Mouse (Mus musculus) myocyte (in vitro differentiated cells): ENCODE data around the gene Ino80d.

Source experiments
- E2F4 ChIP-seq: IDR thresholded peaks from one replicate; pipeline ENCODE4 v1.6.1; 2011; ENCODE audit warnings: mild to moderate bottlenecking, control low read depth, moderate library complexity; ENCODE audit not compliant: insufficient read depth
- MAX ChIP-seq: IDR thresholded peaks from one replicate; pipeline ENCODE4 v1.6.1; 2011; ENCODE audit warnings: low read depth, mild to moderate bottlenecking, control low read depth
- MYOG ChIP-seq, 3 experiments: IDR thresholded peaks; one replicate each; pipeline ENCODE4 v1.6.1; 2011; ENCODE audit warnings: control low read depth in 2 of 3, low read depth in 2 of 3, mild to moderate bottlenecking in 2 of 3; ENCODE audit not compliant: insufficient read length in 2 of 3, control insufficient read depth in 1 of 3, insufficient read depth in 1 of 3
- POLR2A ChIP-seq: IDR thresholded peaks from one replicate; pipeline ENCODE4 v1.6.1; 2011; ENCODE audit warnings: low read depth, mild to moderate bottlenecking, control low read depth, moderate library complexity; ENCODE audit not compliant: insufficient read length
- POLR2AphosphoS2 ChIP-seq: IDR thresholded peaks from one replicate; pipeline ENCODE4 v1.6.1; 2011; ENCODE audit warnings: low read depth, control low read depth; ENCODE audit not compliant: insufficient read length
- REST ChIP-seq: IDR thresholded peaks from one replicate; pipeline ENCODE4 v1.6.1; 2011; ENCODE audit warnings: mild to moderate bottlenecking, control low read depth, moderate library complexity; ENCODE audit not compliant: insufficient read depth, insufficient read length
- SRF ChIP-seq: IDR thresholded peaks from one replicate; pipeline ENCODE4 v1.6.1; 2011; ENCODE audit warnings: low read depth; ENCODE audit not compliant: control insufficient read depth, insufficient read length
- TCF12 ChIP-seq: IDR thresholded peaks from one replicate; pipeline ENCODE4 v1.6.1; 2011; ENCODE audit warnings: mild to moderate bottlenecking, control low read depth; ENCODE audit not compliant: poor library complexity, insufficient read depth, severe bottlenecking
- TCF3 ChIP-seq: IDR thresholded peaks from one replicate; pipeline ENCODE4 v1.6.1; 2011; ENCODE audit warnings: low read depth, control low read depth; ENCODE audit not compliant: insufficient read length
- USF1 ChIP-seq: IDR thresholded peaks from one replicate; pipeline ENCODE4 v1.6.1; 2011; ENCODE audit warnings: low read depth, mild to moderate bottlenecking, control low read depth, moderate library complexity

DNA sequence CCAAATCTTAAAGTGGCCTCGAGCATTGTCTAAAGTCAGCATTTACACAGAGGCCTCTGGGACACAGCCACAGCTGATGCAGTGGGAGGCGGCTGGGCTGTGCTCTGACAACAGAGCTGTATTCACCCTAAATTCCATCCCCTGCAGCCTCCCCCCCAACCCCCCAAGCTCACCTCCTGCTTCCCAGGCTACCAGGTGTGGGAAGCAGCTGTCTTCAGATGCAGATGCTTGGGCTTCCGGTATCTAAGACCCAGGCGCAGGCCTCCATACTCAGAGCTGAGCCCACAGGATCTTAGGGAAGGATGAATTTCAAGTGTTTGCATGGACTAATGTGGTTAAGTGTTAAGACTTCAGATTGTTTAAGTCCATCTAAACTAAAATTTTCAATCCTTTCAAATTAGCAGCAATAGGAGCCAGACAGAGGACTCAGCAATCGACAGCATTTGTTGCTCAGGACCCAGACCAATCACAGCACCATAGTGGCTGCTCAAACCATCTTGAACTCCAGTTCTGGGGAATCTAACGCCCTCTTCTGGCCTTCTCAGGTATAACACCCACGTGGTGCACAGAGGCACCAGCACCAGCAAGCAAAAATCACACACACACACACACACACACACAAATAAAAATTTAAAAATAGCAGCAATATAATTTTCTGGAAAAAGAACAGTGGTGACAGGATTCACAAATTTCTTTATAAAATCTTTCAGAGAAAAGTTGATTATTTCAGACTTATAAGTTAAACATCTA lies 3.8 kb downstream of the Ino80d start:
- TF ChIP-seq E2F4 (no peak), POLR2AphosphoS2 (no peak), POLR2A (no peak), TCF12 (no peak), REST (no peak), MYOG (IDR thresholded peaks at IDR 0.05; ENCODE audit: control insufficient read depth in 1 of 3, insufficient read depth in 1 of 3, insufficient read length in 2 of 3, low read depth in 2 of 3) (no peak), MAX (no peak), SRF (no peak), USF1 (no peak), TCF3 (no peak)
